Mouse (Mus musculus) E14TG2a.4 (cell line): ENCODE measurements around the gene Arfip1.

Source experiments
- H3K27me3 ChIP-seq: 2 replicates; pipeline ENCODE4 v1.6.1; 2014; ENCODE audit warnings: low read length, control low read depth; ENCODE audit not compliant: insufficient read depth
- H3K36me3 ChIP-seq: 2 replicates; pipeline ENCODE4 v1.6.1; 2014; ENCODE audit warnings: low read length, control low read depth; ENCODE audit not compliant: insufficient read depth
- H3K4me1 ChIP-seq: replicated peaks from 2 replicates; pipeline ENCODE4 v1.6.1; 2014; ENCODE audit warnings: low read depth, low read length, control low read depth
- H3K4me3 ChIP-seq: replicated peaks from 2 replicates; pipeline ENCODE4 v1.5.1; 2014; ENCODE audit warnings: mild to moderate bottlenecking, low read length
- H3K9me3 ChIP-seq: 2 replicates; pipeline ENCODE4 v1.6.1; 2014; ENCODE audit warnings: low read length, control low read depth
- CTCF ChIP-seq: conservative IDR thresholded peaks from 2 replicates; pipeline ENCODE4 v1.5.1; 2014; ENCODE audit warnings: low read length
- NANOG ChIP-seq: IDR thresholded peaks from 2 replicates; pipeline ENCODE4 v1.6.1; 2014; ENCODE audit warnings: borderline replicate concordance, low read length, mixed read lengths
- POU5F1 ChIP-seq: IDR thresholded peaks from 2 replicates; pipeline ENCODE4 v1.6.1; 2014; ENCODE audit warnings: low read length, borderline replicate concordance

Gene Arfip1

GRCm38 (mm10) chr3:84449015-84449414 lies 133.4 kb downstream of the Arfip1 start:
- Histone ChIP-seq H3K4me1 (peaks cover 18% of the 10 kb centered on the region), H3K4me3 (no peak overlapping the region), H3K36me3 (no peaks in the 10 kb centered on the region), H3K9me3 (no peaks in the 10 kb centered on the region), H3K27me3 (peaks cover 35% of the 10 kb centered on the region)
- no peak for TF ChIP-seq POU5F1
- TF ChIP-seq NANOG: no peak
- no peak for TF ChIP-seq CTCF

DNA sequence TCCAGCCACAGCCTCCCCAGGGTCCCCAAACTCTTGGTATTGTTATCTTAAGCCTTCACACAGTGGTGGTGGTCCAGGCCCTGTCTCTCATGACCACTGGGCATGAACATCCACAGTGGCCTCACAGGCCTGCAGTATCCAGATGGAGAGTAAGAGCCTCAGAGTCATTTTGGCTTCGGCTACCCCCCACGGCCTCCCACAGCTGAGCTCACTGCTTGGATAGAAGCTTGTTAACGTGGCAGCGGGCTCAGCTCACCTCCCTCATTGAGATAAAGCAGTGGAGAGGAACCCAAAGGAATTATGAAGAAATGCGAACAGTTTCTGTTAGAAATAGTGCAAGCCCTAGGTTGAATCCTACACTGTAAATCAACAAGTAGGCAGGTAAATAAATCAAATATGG lies 134.6 kb downstream of the Arfip1 start:
- Histone ChIP-seq H3K36me3 (no peaks in the 10 kb centered on the region), H3K4me1 (peaks cover 18% of the 10 kb centered on the region), H3K27me3 (peaks cover 37% of the 10 kb centered on the region), H3K4me3 (no peak overlapping the region), H3K9me3 (no peaks in the 10 kb centered on the region)
- no peak for TF ChIP-seq CTCF
- TF ChIP-seq POU5F1: no peak
- no peak for TF ChIP-seq NANOG
